Mouse (Mus musculus) liver, embryonic 14.5 days (tissue): Measurements from ENCODE around the gene Nav2.

Experiments
- CTCF ChIP-seq: IDR thresholded peaks from 2 replicates; pipeline ENCODE4 v1.5.1; 2016; ENCODE audit warnings: antibody characterized with exemption, low read depth, control low read depth
- EP300 ChIP-seq: IDR thresholded peaks from 2 replicates; pipeline ENCODE4 v1.6.1; 2016; ENCODE audit warnings: antibody characterized with exemption, low read depth

DNA sequence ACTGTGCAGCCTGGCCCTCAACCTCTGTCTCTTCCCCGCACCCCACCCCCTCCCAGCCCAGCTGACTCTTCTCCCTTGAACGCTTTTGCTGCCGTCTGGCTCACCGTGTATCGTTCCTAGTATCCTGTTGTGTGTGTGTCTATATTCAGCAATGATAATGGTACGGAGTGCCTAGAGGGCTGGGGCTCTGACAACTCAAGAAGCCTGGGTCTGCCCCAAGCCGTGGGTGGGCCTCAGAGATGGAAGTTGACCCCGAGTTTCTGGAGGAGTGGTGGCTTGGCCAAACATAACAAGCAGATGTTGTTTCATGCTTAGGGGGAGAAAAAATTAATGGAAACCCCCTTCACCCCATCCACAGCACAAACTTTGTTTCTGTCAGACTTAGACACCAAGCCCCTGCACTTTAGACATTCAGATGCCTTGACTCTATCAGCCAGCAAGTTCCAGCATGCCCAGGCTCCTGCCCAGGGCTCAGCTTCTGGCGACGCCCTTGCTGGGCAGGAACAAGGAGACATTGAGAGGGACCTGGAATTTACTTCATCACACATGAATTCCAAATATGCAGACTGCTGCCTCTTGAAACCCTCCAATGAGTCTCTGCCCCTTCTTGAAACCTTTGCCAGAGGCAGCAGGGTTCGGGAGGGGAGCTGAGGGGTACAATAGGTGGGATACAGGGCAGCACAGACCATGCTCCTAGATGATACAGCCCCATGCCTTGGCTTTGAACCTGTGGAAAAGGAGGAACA, 644.9 kb downstream of the Nav2 start:
- no peak for TF ChIP-seq EP300
- TF ChIP-seq CTCF, result no peak
